Mouse (Mus musculus) stomach, embryonic 15.5 days (tissue): ENCODE measurements around the gene Sgms2. TPM values are rescaled to one million over a fixed set of nuclear protein-coding genes. Genes with fewer than 3 reads are reported as not detected.
"Not testable (repeated sequence)": the region's sequence is repeated elsewhere in the genome, so short reads cannot be mapped to it uniquely, and the experiment has no call there.

Experiments used
- ATAC-seq: fragments of 200-750 bp; cut with Nextera tagmentation; 2 replicates; pipeline ENCODE4 v1.8.0; 2017; ENCODE audit warnings: low read depth, moderate number of reproducible peaks, moderate TSS enrichment; ENCODE audit not compliant: insufficient read depth, low FRiP score
- H3K27ac ChIP-seq: fragments of 300-500 bp; sonication (generic); 2 replicates; pipeline ENCODE4 v1.5.1; 2015; ENCODE audit warnings: mild to moderate bottlenecking, inconsistent platforms
- H3K27me3 ChIP-seq: fragments of 300-500 bp; sonication (generic); replicated peaks from 2 replicates; pipeline ENCODE4 v1.6.1; 2015; ENCODE audit warnings: inconsistent platforms
- H3K36me3 ChIP-seq: fragments of 300-500 bp; sonication (generic); 2 replicates; pipeline ENCODE4 v1.6.1; 2015; ENCODE audit warnings: inconsistent platforms
- H3K4me1 ChIP-seq: fragments of 300-500 bp; sonication (generic); 2 replicates; pipeline ENCODE4 v1.6.1; 2015; ENCODE audit warnings: inconsistent platforms
- H3K4me2 ChIP-seq: fragments of 300-500 bp; sonication (generic); 2 replicates; pipeline ENCODE4 v1.6.1; 2015; ENCODE audit warnings: mild to moderate bottlenecking, inconsistent platforms
- H3K4me3 ChIP-seq: fragments of 300-500 bp; sonication (generic); replicated peaks from 2 replicates; pipeline ENCODE4 v1.5.1; 2015; ENCODE audit warnings: inconsistent platforms
- H3K9ac ChIP-seq: fragments of 300-500 bp; sonication (generic); 2 replicates; pipeline ENCODE4 v1.6.1; 2015; ENCODE audit warnings: inconsistent platforms
- H3K9me3 ChIP-seq: fragments of 300-500 bp; sonication (generic); 2 replicates; pipeline ENCODE4 v1.6.1; 2016; ENCODE audit warnings: inconsistent platforms
- WGBS: fragments of 180-500 bp; shearing (Covaris S2); methylation state at CpG from one replicate; pipeline ENCODE4 v1.1.7; 2015; 5-methylcytosine and 5-hydroxymethylcytosine counted together
- polyA plus RNA-seq: library from polyadenylated mRNA; unstranded; fragments of >200 nt; fragmentation: Nextera tagmentation; extraction: Ambion mirVana; gene quantifications from 2 replicates; pipeline ENCODE4 v1.2.1, GENCODE M21; 2015

Gene Sgms2
- polyA plus RNA-seq, 1 experiment from 2014 or later: 10.7 TPM

GRCm38 (mm10) chr3:131350539-131350938 is 140.7 kb downstream of the Sgms2 start:
- Histone ChIP-seq H3K4me1 (peaks cover 4% of the 10 kb centered on the region; the same call in 1 of the 2 replicates), H3K9me3 (no peaks in the 10 kb centered on the region), H3K27me3 (no peaks in the 10 kb centered on the region), H3K4me3 (no peak overlapping the region), H3K4me2 (no peak overlapping the region), H3K36me3 (no peaks in the 10 kb centered on the region), H3K27ac (no peak overlapping the region), H3K9ac (no peak overlapping the region)
- no peak for ATAC-seq
- 87% methylated on average over 7 of the region's 7 CpGs for WGBS

- peak; percentile 52 for ATAC-seq
- H3K4me1 ChIP-seq: peaks cover 4% of the 10 kb centered on the region; the same call in 1 of the 2 replicates
- no peak overlapping the region for H3K9ac ChIP-seq
- H3K27me3 ChIP-seq: no peaks in the 10 kb centered on the region
- peak overlapping the region; percentile 59; the same call in 1 of the 2 replicates for H3K27ac ChIP-seq
- no peaks in the 10 kb centered on the region for H3K36me3 ChIP-seq
- 57% methylated on average over 6 of the region's 6 CpGs for WGBS
- H3K4me3 ChIP-seq: no peak overlapping the region
- H3K9me3 ChIP-seq: no peaks in the 10 kb centered on the region
- H3K4me2 ChIP-seq: 0 out of 2 replicates have a peak overlapping the region, but pooled peaks have one; percentile 8
Observed at GRCm38 (mm10) chr3:131349013-131349412, 142.2 kb downstream of the Sgms2 start.

- H3K27me3 ChIP-seq: no peaks in the 10 kb centered on the region
- H3K4me3 ChIP-seq: no peak overlapping the region
- H3K36me3 ChIP-seq: no peaks in the 10 kb centered on the region
- no peak overlapping the region for H3K4me2 ChIP-seq
- H3K9me3 ChIP-seq: no peaks in the 10 kb centered on the region
- ATAC-seq: peak; percentile 33; the same call in 1 of the 2 replicates
- WGBS: 57% methylated on average over 3 of the region's 3 CpGs
- no peak overlapping the region for H3K9ac ChIP-seq
- peak overlapping the region; percentile 59; the same call in 1 of the 2 replicates for H3K27ac ChIP-seq
- peaks cover 4% of the 10 kb centered on the region; the same call in 1 of the 2 replicates for H3K4me1 ChIP-seq
Observed at GRCm38 (mm10) chr3:131348579-131348950, 142.6 kb downstream of the Sgms2 start.

- H3K9ac ChIP-seq: no peak overlapping the region
- no peak overlapping the region for H3K4me3 ChIP-seq
- WGBS: 39% methylated on average over 6 of the region's 6 CpGs
- peaks cover 4% of the 10 kb centered on the region; the same call in 1 of the 2 replicates for H3K4me1 ChIP-seq
- no peaks in the 10 kb centered on the region for H3K27me3 ChIP-seq
- peak overlapping the region; percentile 59; the same call in 1 of the 2 replicates for H3K27ac ChIP-seq
- no peaks in the 10 kb centered on the region for H3K36me3 ChIP-seq
- H3K4me2 ChIP-seq: no peak overlapping the region
- H3K9me3 ChIP-seq: no peaks in the 10 kb centered on the region
- ATAC-seq: peak; percentile 85
Observed at GRCm38 (mm10) chr3:131347831-131348578, 143.2 kb downstream of the Sgms2 start.

GRCm38 (mm10) chr3:131345903-131346302 is 145.3 kb downstream of the Sgms2 start:
- Histone ChIP-seq H3K9me3 (no peaks in the 10 kb centered on the region), H3K9ac (no peak overlapping the region), H3K27ac (no peak overlapping the region), H3K4me2 (no peak overlapping the region), H3K27me3 (no peaks in the 10 kb centered on the region), H3K4me1 (peaks cover 4% of the 10 kb centered on the region; the same call in 1 of the 2 replicates), H3K36me3 (no peaks in the 10 kb centered on the region), H3K4me3 (no peak overlapping the region)
- ATAC-seq: no peak
- WGBS: 90% methylated on average over 6 of the region's 6 CpGs

GRCm38 (mm10) chr3:131343311-131343710 is 147.9 kb downstream of the Sgms2 start:
- no peaks in the 10 kb centered on the region for H3K4me1 ChIP-seq
- no peak overlapping the region for H3K4me2 ChIP-seq
- H3K27ac ChIP-seq: no peak overlapping the region
- H3K27me3 ChIP-seq: no peaks in the 10 kb centered on the region
- no peaks in the 10 kb centered on the region for H3K9me3 ChIP-seq
- ATAC-seq: no peak
- H3K9ac ChIP-seq: no peak overlapping the region
- 80% methylated on average over 6 of the region's 6 CpGs for WGBS
- no peaks in the 10 kb centered on the region for H3K36me3 ChIP-seq
- no peak overlapping the region for H3K4me3 ChIP-seq

GRCm38 (mm10) chr3:131340885-131341284 is 150.3 kb downstream of the Sgms2 start:
- WGBS: 36% methylated on average over 3 of the region's 3 CpGs
- no peaks in the 10 kb centered on the region for H3K36me3 ChIP-seq
- no peaks in the 10 kb centered on the region for H3K4me1 ChIP-seq
- no peaks in the 10 kb centered on the region for H3K9me3 ChIP-seq
- H3K27me3 ChIP-seq: no peaks in the 10 kb centered on the region
- H3K4me3 ChIP-seq: no peak overlapping the region
- H3K4me2 ChIP-seq: no peak overlapping the region
- ATAC-seq: no peak
- no peak overlapping the region for H3K9ac ChIP-seq
- H3K27ac ChIP-seq: peak overlapping the region; percentile 2

- Histone ChIP-seq H3K36me3 (no peaks in the 10 kb centered on the region), H3K4me3 (no peak overlapping the region), H3K9ac (no peak overlapping the region), H3K27ac (no peak overlapping the region), H3K27me3 (no peaks in the 10 kb centered on the region), H3K4me1 (0 out of 2 replicates have a peak, but pooled peaks cover 10% of the 10 kb centered on the region), H3K4me2 (no peak overlapping the region), H3K9me3 (no peaks in the 10 kb centered on the region)
- WGBS: 71% methylated on average over 4 of the region's 4 CpGs
- ATAC-seq: no peak
Observed at GRCm38 (mm10) chr3:131339280-131339679, 151.9 kb downstream of the Sgms2 start.

GRCm38 (mm10) chr3:131337749-131338148 is 153.5 kb downstream of the Sgms2 start:
- 0 out of 2 replicates have a peak, but pooled peaks cover 14% of the 10 kb centered on the region for H3K4me1 ChIP-seq
- not testable (repeated sequence) for H3K27me3 ChIP-seq, H3K9me3 ChIP-seq, H3K36me3 ChIP-seq, H3K4me2 ChIP-seq, H3K9ac ChIP-seq, ATAC-seq, H3K4me3 ChIP-seq, H3K27ac ChIP-seq
- WGBS: 94% methylated on average over 7 of the region's 7 CpGs

GRCm38 (mm10) chr3:131336629-131337028 is 154.6 kb downstream of the Sgms2 start:
- Histone ChIP-seq H3K4me2 (no peak overlapping the region), H3K27ac (no peak overlapping the region), H3K9ac (no peak overlapping the region), H3K9me3 (no peaks in the 10 kb centered on the region), H3K4me3 (no peak overlapping the region), H3K36me3 (no peaks in the 10 kb centered on the region), H3K4me1 (0 out of 2 replicates have a peak, but pooled peaks cover 14% of the 10 kb centered on the region), H3K27me3 (no peaks in the 10 kb centered on the region)
- no peak for ATAC-seq
- 84% methylated on average over 8 of the region's 8 CpGs for WGBS

GRCm38 (mm10) chr3:131335117-131335547 is 156.1 kb downstream of the Sgms2 start:
- 53% methylated on average over 8 of the region's 8 CpGs for WGBS
- ATAC-seq: no peak
- Histone ChIP-seq H3K36me3 (no peaks in the 10 kb centered on the region), H3K27ac (peak overlapping the region; percentile 63; the same call in 1 of the 2 replicates), H3K27me3 (no peaks in the 10 kb centered on the region), H3K9me3 (no peaks in the 10 kb centered on the region), H3K9ac (no peak overlapping the region), H3K4me2 (peak overlapping the region; percentile 30; the same call in 1 of the 2 replicates), H3K4me1 (0 out of 2 replicates have a peak, but pooled peaks cover 14% of the 10 kb centered on the region), H3K4me3 (no peak overlapping the region)

- Histone ChIP-seq H3K4me2 (no peak overlapping the region), H3K27me3 (no peaks in the 10 kb centered on the region), H3K27ac (no peak overlapping the region), H3K36me3 (peaks cover 6% of the 10 kb centered on the region; the same call in 1 of the 2 replicates), H3K9me3 (no peaks in the 10 kb centered on the region), H3K9ac (no peak overlapping the region), H3K4me1 (no peaks in the 10 kb centered on the region), H3K4me3 (no peak overlapping the region)
- WGBS: 42% methylated on average over 7 of the region's 7 CpGs
- no peak for ATAC-seq
Observed at GRCm38 (mm10) chr3:131327189-131327588, 164.0 kb downstream of the Sgms2 start.
